Mouse (Mus musculus) embryonic fibroblast, embryonic 13.5 days (primary cell): ENCODE measurements around the gene Banp.

Source experiments
- CTCF ChIP-seq: IDR thresholded peaks from 2 replicates; pipeline ENCODE4 v1.5.1; 2011; ENCODE audit warnings: mild to moderate bottlenecking, control low read depth, low read length, moderate library complexity, borderline replicate concordance; ENCODE audit not compliant: insufficient read depth
- POLR2A ChIP-seq: IDR thresholded peaks from 2 replicates; pipeline ENCODE4 v1.6.1; 2011; ENCODE audit warnings: low read depth, mild to moderate bottlenecking, control low read depth, low read length, moderate library complexity

- no peak for TF ChIP-seq CTCF
- TF ChIP-seq POLR2A: no peak
Observed at GRCm38 (mm10) chr8:121952122-121952521, 2.6 kb downstream of the Banp start.
